Mouse (Mus musculus) cortical plate, adult 2 months (tissue): Measurements from ENCODE around the gene Hes7. TPM values are rescaled to one million over a fixed set of nuclear protein-coding genes. Genes with fewer than 3 reads are reported as not detected.

Experiments
- H3K27ac ChIP-seq: fragments of 200-500 bp; 2 replicates; pipeline ENCODE4 v1.5.1; 2012; ENCODE audit warnings: low read length, control low read depth, inconsistent platforms; ENCODE audit not compliant: insufficient read depth
- H3K4me1 ChIP-seq: fragments of 200-500 bp; 2 replicates; pipeline ENCODE4 v1.6.1; 2011; ENCODE audit warnings: low read length; ENCODE audit not compliant: control insufficient read depth, insufficient read depth
- H3K4me3 ChIP-seq: fragments of 200-500 bp; 2 replicates; pipeline ENCODE4 v1.5.1; 2011; ENCODE audit warnings: mild to moderate bottlenecking, low read length, control low read depth; ENCODE audit not compliant: insufficient read depth
- CTCF ChIP-seq: fragments of 200-500 bp; IDR thresholded peaks from 2 replicates; pipeline ENCODE4 v1.5.1; 2011; ENCODE audit warnings: mild to moderate bottlenecking, control low read depth, low read length; ENCODE audit not compliant: insufficient read depth; ENCODE audit errors: extremely low read depth
- POLR2A ChIP-seq: fragments of 200-500 bp; IDR thresholded peaks from 2 replicates; pipeline ENCODE4 v1.6.1; 2011; ENCODE audit warnings: mild to moderate bottlenecking, low read length, control low read depth; ENCODE audit not compliant: insufficient read depth; ENCODE audit errors: extremely low read depth
- polyA plus RNA-seq: library from polyadenylated mRNA; depleted of rRNA; stranded (reverse); fragments of >200 nt; gene quantifications from 2 replicates; pipeline ENCODE4 v1.2.3, GENCODE M21; 2012

Hes7 gene
- polyA plus RNA-seq, 1 experiment = 0.50 TPM

- peak overlapping the region; percentile 22; the same call in 1 of the 2 replicates for H3K27ac ChIP-seq
- H3K4me1 ChIP-seq = no peaks in the 10 kb centered on the region
- TF ChIP-seq POLR2A = no peak
- TF ChIP-seq CTCF = no peak
- peak overlapping the region; percentile 42 for H3K4me3 ChIP-seq
Measured at GRCm38 (mm10) chr11:69117737-69118695, 2.2 kb upstream of the Hes7 start.

GRCm38 (mm10) chr11:69118765-69119164, 1.4 kb upstream of the Hes7 start:
- peak overlapping the region; percentile 42; the same call in 1 of the 2 replicates for H3K4me3 ChIP-seq
- H3K27ac ChIP-seq = no peak overlapping the region
- no peak for TF ChIP-seq CTCF
- no peak for TF ChIP-seq POLR2A
- no peaks in the 10 kb centered on the region for H3K4me1 ChIP-seq

GRCm38 (mm10) chr11:69119446-69120155, 603 bp upstream of the Hes7 start:
- Histone ChIP-seq H3K4me1 (no peaks in the 10 kb centered on the region), H3K27ac (no peak overlapping the region), H3K4me3 (no peak overlapping the region)
- TF ChIP-seq CTCF (no peak), POLR2A (no peak)

- Histone ChIP-seq H3K4me3 (peak overlapping the region; percentile 76), H3K27ac (no peak overlapping the region), H3K4me1 (no peaks in the 10 kb centered on the region)
- no peak for TF ChIP-seq POLR2A
- TF ChIP-seq CTCF = no peak
Measured at GRCm38 (mm10) chr11:69121001-69121740, 967 bp downstream of the Hes7 start.

- TF ChIP-seq POLR2A (no peak), CTCF (no peak)
- no peaks in the 10 kb centered on the region for H3K4me1 ChIP-seq
- H3K27ac ChIP-seq = no peak overlapping the region
- peak overlapping the region; percentile 76 for H3K4me3 ChIP-seq
Measured at GRCm38 (mm10) chr11:69121741-69122335, 1.6 kb downstream of the Hes7 start.

GRCm38 (mm10) chr11:69122336-69122951, 2.2 kb downstream of the Hes7 start, which contains the start of gene 9130213A22Rik:
TSS of gene 9130213A22Rik (minus strand) at chr11:69122589.
- Histone ChIP-seq H3K4me3 (peak within 1 kb of the TSS; percentile 76), H3K27ac (peak within 1 kb of the TSS; percentile 66; the same call in 1 of the 2 replicates), H3K4me1 (no peaks in the 10 kb centered on the region)
- TF ChIP-seq CTCF = peak; percentile 27; the same call in 1 of the 2 replicates
- TF ChIP-seq POLR2A = no peak

- Histone ChIP-seq H3K27ac (peak overlapping the region; percentile 61), H3K4me1 (no peaks in the 10 kb centered on the region), H3K4me3 (peak overlapping the region; percentile 76)
- TF ChIP-seq CTCF (no peak), POLR2A (no peak)
Measured at GRCm38 (mm10) chr11:69123056-69123692, 3.0 kb downstream of the Hes7 start.

- Histone ChIP-seq H3K4me1 (no peaks in the 10 kb centered on the region), H3K27ac (peak overlapping the region; percentile 61), H3K4me3 (peak overlapping the region; percentile 76)
- TF ChIP-seq POLR2A (no peak), CTCF (no peak)
Measured at GRCm38 (mm10) chr11:69123693-69124497, 3.7 kb downstream of the Hes7 start.
